Mouse (Mus musculus): Measurements from ENCODE around the gene Xirp1. TPM values are rescaled to one million over a fixed set of nuclear protein-coding genes. Genes with fewer than 3 reads are reported as not detected.

The Xirp1 gene
- polyA plus RNA-seq, 1 experiment from 2014 or later, result 0.07 TPM

DNA sequence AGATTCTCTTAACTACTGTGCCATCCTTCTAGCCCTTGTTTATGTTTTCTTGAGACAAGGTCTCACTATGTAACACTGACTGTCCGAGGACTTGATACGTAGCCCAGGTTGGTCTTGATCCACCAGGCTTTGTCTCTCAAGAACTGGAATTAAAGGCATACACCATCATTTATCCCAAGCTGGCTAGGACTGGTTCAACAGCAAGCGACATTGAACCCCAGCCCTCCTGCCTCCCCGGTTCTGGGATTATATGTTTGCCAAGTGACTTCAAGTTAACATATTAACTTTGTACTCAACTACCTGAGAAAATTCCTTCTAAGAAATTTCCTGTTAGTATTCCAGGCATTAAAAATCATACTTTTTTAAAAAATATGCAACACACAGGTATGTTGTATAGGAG, 48.1 kb downstream of the Xirp1 start:
- ATAC-seq (ENCODE audit: insufficient number of reproducible peaks, insufficient read depth, low FRiP score, low read depth), result no peak

DNA sequence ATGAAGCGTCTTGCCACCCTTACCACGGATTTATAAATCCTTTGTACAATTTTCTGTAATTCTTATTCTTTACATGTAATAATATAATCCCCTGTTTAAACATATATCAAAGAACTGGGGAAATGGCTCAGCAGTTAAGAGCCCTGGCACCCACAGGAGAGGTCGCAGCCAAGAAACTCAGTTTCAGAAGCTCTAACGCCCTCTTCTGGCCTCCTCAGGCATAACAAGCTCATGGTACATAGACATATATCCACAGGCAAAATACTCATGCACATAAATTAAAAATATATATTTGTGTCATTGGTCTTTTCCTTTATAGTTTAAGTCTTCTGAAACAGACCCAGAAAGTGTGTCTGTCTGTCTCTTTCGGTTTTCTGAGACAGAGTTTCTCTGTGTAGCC, 48.8 kb downstream of the Xirp1 start:
- peaks cover 27% of the 10 kb centered on the region; the same call in 1 of the 2 replicates for H3K36me3 ChIP-seq (ENCODE audit: control insufficient read depth, insufficient read depth, low read length)
- H3K4me2 ChIP-seq (replicated peaks; ENCODE audit: low read depth, low read length), result no peak overlapping the region
- no peaks in the 10 kb centered on the region for H3K27me3 ChIP-seq (ENCODE audit: control insufficient read depth, insufficient read depth, low read length)
- WGBS, result 80% methylated on average over 5 of the region's 5 CpGs
- H3K4me3 ChIP-seq (ENCODE audit: low read depth, low read length), result no peak overlapping the region
- H3K27ac ChIP-seq (ENCODE audit: low read length), result no peak overlapping the region
- H3K9me3 ChIP-seq (ENCODE audit: control insufficient read depth, low read depth, low read length), result no peaks in the 10 kb centered on the region
- H3K4me1 ChIP-seq (ENCODE audit: control insufficient read depth, insufficient read depth, low read length), result peaks cover 29% of the 10 kb centered on the region
- no peak overlapping the region for H3K9ac ChIP-seq (replicated peaks; ENCODE audit: low read depth, low read length)
- no peak for ATAC-seq (ENCODE audit: insufficient number of reproducible peaks, insufficient read depth, low FRiP score, low read depth)

More for the DNA sequence above, 48.1 kb downstream of the Xirp1 start:
- H3K4me3 ChIP-seq (ENCODE audit: low read depth, low read length), result no peak overlapping the region
- H3K9ac ChIP-seq (replicated peaks; ENCODE audit: low read depth, low read length), result no peak overlapping the region
- H3K36me3 ChIP-seq (ENCODE audit: control insufficient read depth, insufficient read depth, low read length), result peaks cover 27% of the 10 kb centered on the region; the same call in 1 of the 2 replicates
- no peak overlapping the region for H3K4me2 ChIP-seq (replicated peaks; ENCODE audit: low read depth, low read length)
- peaks cover 33% of the 10 kb centered on the region for H3K4me1 ChIP-seq (ENCODE audit: control insufficient read depth, insufficient read depth, low read length)
- H3K9me3 ChIP-seq (ENCODE audit: control insufficient read depth, low read depth, low read length), result no peaks in the 10 kb centered on the region
- WGBS, result 88% methylated on average over 4 of the region's 4 CpGs
- H3K27ac ChIP-seq (ENCODE audit: low read length), result no peak overlapping the region
- no peaks in the 10 kb centered on the region for H3K27me3 ChIP-seq (ENCODE audit: control insufficient read depth, insufficient read depth, low read length)

DNA sequence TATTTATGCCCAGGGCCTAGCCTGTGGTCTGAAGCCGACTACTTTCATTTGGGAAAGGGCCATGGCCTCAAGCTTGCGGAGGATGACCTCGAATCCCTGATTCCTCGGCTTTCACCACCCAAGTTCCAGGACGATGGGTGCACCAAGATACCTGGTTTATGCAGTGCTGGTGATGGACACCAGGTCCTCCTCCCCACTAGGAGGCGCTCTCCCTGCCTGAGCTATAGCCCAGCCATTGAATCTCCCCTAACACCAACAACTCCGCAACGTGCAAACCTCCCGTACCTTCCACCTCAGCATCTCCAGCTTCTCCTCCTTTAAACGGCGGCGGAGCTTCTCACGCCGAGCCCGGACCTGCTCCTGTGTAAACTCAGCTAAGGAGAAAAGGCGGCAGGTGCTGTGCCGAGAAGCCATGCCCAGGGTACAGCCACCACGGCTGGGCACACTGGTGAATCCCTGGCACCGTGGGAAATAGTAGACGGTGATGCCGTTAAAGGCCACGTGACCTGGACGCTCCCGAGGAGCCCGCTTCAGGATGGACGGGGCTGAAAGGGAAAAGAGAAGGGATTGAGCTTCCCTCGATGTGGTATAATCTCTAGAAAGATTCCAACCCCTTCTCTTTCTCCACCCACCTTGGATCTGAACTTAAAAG, 49.4 kb downstream of the Xirp1 start:
- H3K4me1 ChIP-seq (ENCODE audit: control insufficient read depth, insufficient read depth, low read length), result peaks cover 27% of the 10 kb centered on the region
- WGBS, result 94% methylated on average over 27 of the region's 27 CpGs
- no peak overlapping the region for H3K9ac ChIP-seq (replicated peaks; ENCODE audit: low read depth, low read length)
- H3K9me3 ChIP-seq (ENCODE audit: control insufficient read depth, low read depth, low read length), result no peaks in the 10 kb centered on the region
- H3K27ac ChIP-seq (ENCODE audit: low read length), result no peak overlapping the region
- peaks cover 27% of the 10 kb centered on the region; the same call in 1 of the 2 replicates for H3K36me3 ChIP-seq (ENCODE audit: control insufficient read depth, insufficient read depth, low read length)
- H3K4me2 ChIP-seq (replicated peaks; ENCODE audit: low read depth, low read length), result no peak overlapping the region
- H3K27me3 ChIP-seq (ENCODE audit: control insufficient read depth, insufficient read depth, low read length), result no peaks in the 10 kb centered on the region
- H3K4me3 ChIP-seq (ENCODE audit: low read depth, low read length), result no peak overlapping the region
- ATAC-seq (ENCODE audit: insufficient number of reproducible peaks, insufficient read depth, low FRiP score, low read depth), result no peak

DNA sequence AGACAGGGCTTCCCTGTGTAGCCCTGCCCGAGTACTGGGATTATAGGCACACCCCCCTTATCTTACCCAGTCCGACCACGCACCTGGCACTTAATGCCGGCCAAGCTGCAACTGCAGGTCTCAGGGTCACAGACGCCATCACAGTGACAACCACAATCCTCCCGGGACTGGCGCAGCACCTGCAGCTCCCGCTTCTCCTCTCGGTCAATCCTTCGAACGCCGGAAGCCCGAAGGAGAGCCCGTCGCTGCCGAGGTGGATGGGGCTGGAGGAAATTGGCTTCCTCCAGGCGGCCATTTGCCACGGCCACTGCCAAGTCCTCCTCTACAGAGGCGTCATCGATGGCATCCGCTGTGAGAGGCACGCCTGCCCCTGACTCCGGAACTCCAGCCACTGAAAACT, 50.1 kb downstream of the Xirp1 start:
- no peak overlapping the region for H3K4me3 ChIP-seq (ENCODE audit: low read depth, low read length)
- H3K27ac ChIP-seq (ENCODE audit: low read length), result no peak overlapping the region
- WGBS, result 93% methylated on average over 23 of the region's 23 CpGs
- H3K9ac ChIP-seq (replicated peaks; ENCODE audit: low read depth, low read length), result no peak overlapping the region
- H3K4me2 ChIP-seq (replicated peaks; ENCODE audit: low read depth, low read length), result no peak overlapping the region
- no peaks in the 10 kb centered on the region for H3K9me3 ChIP-seq (ENCODE audit: control insufficient read depth, low read depth, low read length)
- H3K36me3 ChIP-seq (ENCODE audit: control insufficient read depth, insufficient read depth, low read length), result peaks cover 27% of the 10 kb centered on the region; the same call in 1 of the 2 replicates
- H3K27me3 ChIP-seq (ENCODE audit: control insufficient read depth, insufficient read depth, low read length), result no peaks in the 10 kb centered on the region
- no peak for ATAC-seq (ENCODE audit: insufficient number of reproducible peaks, insufficient read depth, low FRiP score, low read depth)
- peaks cover 21% of the 10 kb centered on the region for H3K4me1 ChIP-seq (ENCODE audit: control insufficient read depth, insufficient read depth, low read length)

DNA sequence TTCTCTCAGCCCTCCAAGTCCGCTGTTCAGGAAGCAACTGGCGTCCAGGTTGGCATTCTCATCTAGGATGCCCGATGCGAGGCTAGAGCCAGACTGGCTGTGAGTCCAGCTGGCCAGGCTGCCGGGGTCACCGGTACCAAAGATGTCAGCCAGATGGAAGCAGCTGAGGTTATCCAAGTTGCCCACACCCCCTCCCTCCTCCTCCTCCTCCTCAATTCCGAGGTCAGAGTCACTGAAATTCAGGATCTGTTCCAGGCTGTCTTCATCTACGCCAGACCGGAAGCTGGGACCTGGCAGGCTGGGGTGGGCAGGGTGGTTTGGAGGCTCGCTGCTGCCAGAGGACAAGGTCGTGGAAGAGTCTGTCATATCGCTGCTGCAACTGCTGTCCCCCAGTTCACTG, 50.8 kb downstream of the Xirp1 start:
- 88% methylated on average over 12 of the region's 12 CpGs for WGBS
- Histone ChIP-seq H3K4me3 (ENCODE audit: low read depth, low read length) (no peak overlapping the region), H3K27me3 (ENCODE audit: control insufficient read depth, insufficient read depth, low read length) (no peaks in the 10 kb centered on the region), H3K36me3 (ENCODE audit: control insufficient read depth, insufficient read depth, low read length) (peaks cover 27% of the 10 kb centered on the region; the same call in 1 of the 2 replicates), H3K27ac (ENCODE audit: low read length) (no peak overlapping the region), H3K9me3 (ENCODE audit: control insufficient read depth, low read depth, low read length) (no peaks in the 10 kb centered on the region), H3K9ac (replicated peaks; ENCODE audit: low read depth, low read length) (no peak overlapping the region), H3K4me2 (replicated peaks; ENCODE audit: low read depth, low read length) (no peak overlapping the region), H3K4me1 (ENCODE audit: control insufficient read depth, insufficient read depth, low read length) (peaks cover 14% of the 10 kb centered on the region; the same call in 1 of the 2 replicates)
- no peak for ATAC-seq (ENCODE audit: insufficient number of reproducible peaks, insufficient read depth, low FRiP score, low read depth)

DNA sequence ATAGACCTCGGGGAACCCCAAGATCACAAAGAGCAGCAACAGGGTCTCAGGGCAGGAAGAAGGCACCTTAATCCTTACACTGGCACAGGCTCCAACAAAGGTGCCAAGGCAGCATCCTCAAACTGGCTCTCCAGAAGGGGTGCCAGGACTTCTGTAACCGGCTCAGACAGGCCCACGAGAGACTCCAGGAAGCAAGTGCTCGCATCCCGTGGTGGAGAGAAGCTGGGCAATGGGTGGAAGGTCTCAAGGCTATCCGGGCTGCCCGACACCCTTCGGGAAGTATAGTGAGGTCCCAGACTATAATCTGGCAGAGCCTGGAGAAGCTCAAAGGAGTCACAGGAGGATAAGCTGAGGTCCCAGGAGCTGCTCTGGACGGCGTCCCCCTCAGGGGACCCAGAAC, 51.2 kb downstream of the Xirp1 start:
- H3K4me2 ChIP-seq (replicated peaks; ENCODE audit: low read depth, low read length), result no peak overlapping the region
- H3K36me3 ChIP-seq (ENCODE audit: control insufficient read depth, insufficient read depth, low read length), result peaks cover 27% of the 10 kb centered on the region; the same call in 1 of the 2 replicates
- no peak overlapping the region for H3K27ac ChIP-seq (ENCODE audit: low read length)
- H3K9me3 ChIP-seq (ENCODE audit: control insufficient read depth, low read depth, low read length), result no peaks in the 10 kb centered on the region
- peaks cover 9% of the 10 kb centered on the region; the same call in 1 of the 2 replicates for H3K4me1 ChIP-seq (ENCODE audit: control insufficient read depth, insufficient read depth, low read length)
- ATAC-seq (ENCODE audit: insufficient number of reproducible peaks, insufficient read depth, low FRiP score, low read depth), result no peak
- no peak overlapping the region for H3K9ac ChIP-seq (replicated peaks; ENCODE audit: low read depth, low read length)
- WGBS, result 97% methylated on average over 10 of the region's 10 CpGs
- no peaks in the 10 kb centered on the region for H3K27me3 ChIP-seq (ENCODE audit: control insufficient read depth, insufficient read depth, low read length)
- H3K4me3 ChIP-seq (ENCODE audit: low read depth, low read length), result no peak overlapping the region

DNA sequence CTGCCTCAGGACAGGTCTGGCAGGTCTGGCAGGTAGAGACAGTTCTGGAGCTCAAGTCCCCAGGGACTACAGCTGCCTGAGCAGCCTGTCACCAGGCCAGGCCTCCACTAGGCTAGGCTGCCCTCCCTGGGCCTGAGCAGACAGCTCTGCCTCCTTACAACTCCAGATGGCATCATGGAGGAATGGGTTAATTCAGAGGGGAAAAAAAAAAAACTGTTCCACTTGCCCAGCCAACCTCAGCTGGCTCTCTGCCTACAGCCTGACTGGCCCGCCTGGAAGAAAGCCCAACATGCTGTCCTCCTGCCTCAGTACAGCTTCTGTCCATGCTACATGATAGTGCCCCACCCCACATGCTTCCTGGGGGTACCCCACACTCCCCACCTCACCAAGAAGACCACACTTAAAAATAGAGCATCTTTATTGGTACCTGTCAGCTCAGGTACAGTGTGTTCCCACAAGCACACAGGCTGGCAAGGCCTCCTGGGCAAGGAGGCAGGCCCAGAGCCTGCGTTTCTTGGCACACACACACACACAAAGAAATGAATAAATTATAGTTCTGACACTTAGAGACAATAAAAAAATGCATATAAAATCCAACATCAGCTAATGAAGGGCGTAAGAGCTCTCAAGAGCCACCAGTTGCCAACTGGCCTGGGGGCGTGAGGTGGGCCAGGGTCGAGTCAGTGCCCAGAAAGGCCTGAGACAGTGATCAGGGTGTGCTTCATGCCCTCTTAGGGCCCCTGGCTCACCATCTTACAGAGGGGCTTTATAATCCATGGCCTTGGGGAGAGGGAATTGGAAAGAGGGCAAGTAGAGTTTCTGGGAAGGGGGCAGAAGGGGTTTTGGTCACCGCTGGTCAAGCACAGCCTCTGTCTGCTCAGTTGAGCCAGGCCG, 52.4 kb downstream of the Xirp1 start:
- Histone ChIP-seq H3K36me3 (ENCODE audit: control insufficient read depth, insufficient read depth, low read length) (peaks cover 27% of the 10 kb centered on the region; the same call in 1 of the 2 replicates), H3K4me2 (replicated peaks; ENCODE audit: low read depth, low read length) (no peak overlapping the region), H3K4me1 (ENCODE audit: control insufficient read depth, insufficient read depth, low read length) (no peaks in the 10 kb centered on the region), H3K9ac (replicated peaks; ENCODE audit: low read depth, low read length) (no peak overlapping the region), H3K27ac (ENCODE audit: low read length) (no peak overlapping the region), H3K27me3 (ENCODE audit: control insufficient read depth, insufficient read depth, low read length) (no peaks in the 10 kb centered on the region), H3K4me3 (ENCODE audit: low read depth, low read length) (no peak overlapping the region), H3K9me3 (ENCODE audit: control insufficient read depth, low read depth, low read length) (no peaks in the 10 kb centered on the region)
- 83% methylated on average over 7 of the region's 7 CpGs for WGBS
- no peak; the same call in 1 of the 2 replicates for ATAC-seq (ENCODE audit: insufficient number of reproducible peaks, insufficient read depth, low FRiP score, low read depth)

DNA sequence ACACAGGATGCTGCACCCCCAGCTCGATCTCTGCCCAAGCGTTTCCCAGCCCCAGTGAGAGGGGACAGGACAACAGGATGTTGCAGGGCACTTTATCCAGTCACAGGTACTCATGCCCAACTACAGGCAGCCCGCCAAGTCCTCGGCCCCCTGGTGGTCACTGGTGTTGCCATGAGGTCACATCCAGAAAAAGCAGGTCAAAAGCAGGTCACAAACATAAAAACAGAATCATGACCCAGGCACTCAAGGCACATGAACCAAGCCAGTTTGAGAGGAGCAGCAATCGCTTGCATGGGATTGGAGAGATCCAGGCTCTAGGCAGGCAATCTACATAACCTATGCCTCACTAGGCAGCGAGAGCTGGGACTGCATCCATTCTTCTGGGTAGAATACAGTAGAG, 53.2 kb downstream of the Xirp1 start:
- Histone ChIP-seq H3K27ac (ENCODE audit: low read length) (no peak overlapping the region), H3K27me3 (ENCODE audit: control insufficient read depth, insufficient read depth, low read length) (no peaks in the 10 kb centered on the region), H3K9me3 (ENCODE audit: control insufficient read depth, low read depth, low read length) (no peaks in the 10 kb centered on the region), H3K9ac (replicated peaks; ENCODE audit: low read depth, low read length) (no peak overlapping the region), H3K4me2 (replicated peaks; ENCODE audit: low read depth, low read length) (no peak overlapping the region), H3K36me3 (ENCODE audit: control insufficient read depth, insufficient read depth, low read length) (peaks cover 27% of the 10 kb centered on the region; the same call in 1 of the 2 replicates), H3K4me1 (ENCODE audit: control insufficient read depth, insufficient read depth, low read length) (no peaks in the 10 kb centered on the region), H3K4me3 (ENCODE audit: low read depth, low read length) (no peak overlapping the region)
- 42% methylated on average over 6 of the region's 6 CpGs for WGBS
- ATAC-seq (ENCODE audit: insufficient number of reproducible peaks, insufficient read depth, low FRiP score, low read depth), result no peak
